Mouse (Mus musculus): ENCODE measurements around the gene Spats2l.
A peak's percentile ranks its signal among the peaks of the same experiment; 100 is the strongest.

Spats2l gene

GRCm38 (mm10) chr1:57889803-57890202 is 115.8 kb downstream of the Spats2l start:
- no peak for DNase-seq (ENCODE audit: low read depth, low spot score)

GRCm38 (mm10) chr1:57890259-57890902 is 116.4 kb downstream of the Spats2l start:
- no peak for DNase-seq (ENCODE audit: low read depth, low spot score)

DNA sequence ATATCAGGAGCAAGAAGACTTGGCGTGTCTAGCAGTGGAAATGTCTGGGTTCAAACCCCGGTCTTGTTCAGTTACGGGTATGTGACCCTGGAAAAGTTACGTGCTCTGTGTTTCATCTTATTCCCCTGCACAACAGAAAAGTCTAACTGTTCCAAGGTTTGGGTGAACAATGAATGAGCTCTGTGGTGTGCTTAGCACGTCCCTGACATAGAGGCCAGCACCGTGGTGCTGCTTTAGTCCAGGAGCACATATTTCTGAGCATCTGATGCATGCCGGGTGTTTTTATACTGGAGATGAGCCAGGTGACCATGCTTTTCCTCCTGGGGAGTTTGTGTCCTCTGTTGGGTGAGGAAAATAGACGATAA is 116.9 kb downstream of the Spats2l start:
- DNase-seq (ENCODE audit: low read depth, low spot score) = no peak

- DNase-seq (ENCODE audit: low read depth, low spot score) = no peak
Measured at GRCm38 (mm10) chr1:57901494-57901893, 127.5 kb downstream of the Spats2l start.

DNA sequence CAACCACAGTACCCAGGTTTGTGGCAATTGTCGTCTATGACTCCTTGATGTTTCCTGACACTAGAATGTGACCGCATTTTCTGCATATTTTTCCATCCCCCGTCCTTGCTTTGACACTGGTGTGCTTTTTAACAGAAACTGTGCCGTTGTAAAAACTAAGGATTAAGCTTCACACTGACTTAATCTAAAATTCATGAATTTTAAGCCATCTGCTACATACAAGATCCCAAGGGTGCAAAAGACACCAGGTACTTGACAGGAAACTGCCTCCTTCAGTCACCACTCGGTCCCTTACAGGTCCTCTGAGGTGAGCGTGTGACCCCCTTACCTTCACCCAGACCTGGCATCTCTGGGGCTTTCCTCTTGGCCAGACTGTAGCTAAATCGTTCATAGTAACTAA is 129.8 kb downstream of the Spats2l start:
- DNase-seq (ENCODE audit: low read depth, low spot score) = no peak

DNA sequence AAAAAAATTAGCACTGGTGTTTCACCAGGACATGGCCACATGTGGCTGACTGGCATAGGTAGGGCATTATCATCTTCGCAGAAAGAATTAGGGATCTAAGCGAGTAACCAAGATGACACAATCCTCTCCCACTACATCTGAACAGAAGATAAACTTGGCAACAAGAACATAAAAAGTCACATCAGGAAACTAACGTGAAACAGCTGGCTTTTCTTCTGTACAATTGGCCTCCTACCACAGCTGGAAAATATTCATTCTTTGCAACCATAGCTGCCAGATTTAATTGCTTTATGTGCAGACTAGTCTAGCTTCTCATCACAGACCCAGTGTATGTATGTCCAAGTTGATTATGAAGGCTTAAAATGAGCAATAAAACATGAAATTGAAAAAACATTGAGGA is 131.9 kb downstream of the Spats2l start:
- peak; percentile 27 for DNase-seq (ENCODE audit: low read depth, low spot score)

GRCm38 (mm10) chr1:57906312-57906711 is 132.3 kb downstream of the Spats2l start:
- no peak for DNase-seq (ENCODE audit: low read depth, low spot score)

DNA sequence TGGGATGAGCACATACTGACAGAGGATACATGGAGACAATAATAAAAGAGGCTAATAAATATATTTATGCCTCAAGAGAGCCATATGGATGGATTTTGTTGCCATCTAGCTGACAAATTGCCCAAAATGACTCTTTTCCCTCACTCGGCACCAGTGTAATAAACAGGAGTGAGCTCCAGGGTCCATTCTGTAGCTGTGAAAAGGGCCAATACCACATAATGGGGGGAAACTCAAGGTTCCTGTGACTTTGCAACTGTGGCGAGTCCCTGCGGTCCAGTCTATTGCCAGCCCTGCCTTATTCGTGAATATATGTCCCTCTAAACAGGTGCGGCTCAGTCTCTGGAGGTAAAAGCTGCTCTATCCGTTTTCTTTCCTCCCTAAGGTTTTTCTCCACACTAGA is 137.6 kb downstream of the Spats2l start:
- DNase-seq (ENCODE audit: low read depth, low spot score) = no peak

- no peak for DNase-seq (ENCODE audit: low read depth, low spot score)
Measured at GRCm38 (mm10) chr1:57917342-57917741, 143.4 kb downstream of the Spats2l start.

DNA sequence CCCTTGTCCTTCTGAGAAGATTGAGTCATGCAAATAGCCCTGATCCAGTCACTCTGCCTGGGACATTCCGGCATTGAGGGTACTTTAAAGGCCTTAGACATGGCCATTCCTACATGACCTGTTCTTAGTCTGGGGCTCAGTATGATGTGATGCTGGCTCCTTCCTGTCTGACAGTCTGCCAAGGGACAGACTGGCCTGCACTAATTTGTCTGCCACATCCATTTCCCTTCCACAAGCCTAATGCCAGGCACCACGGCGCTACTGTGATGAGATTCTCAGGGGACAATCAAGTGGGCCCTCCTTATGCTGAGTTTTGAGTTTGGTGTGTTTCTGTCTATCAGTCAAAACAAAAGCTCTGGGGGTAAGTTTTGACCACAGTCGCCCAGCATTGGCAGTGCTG is 144.6 kb downstream of the Spats2l start:
- no peak for DNase-seq (ENCODE audit: low read depth, low spot score)

GRCm38 (mm10) chr1:57934287-57934686 is 160.3 kb downstream of the Spats2l start:
- DNase-seq (ENCODE audit: low read depth, low spot score) = no peak

- DNase-seq (ENCODE audit: low read depth, low spot score) = no peak
Measured at GRCm38 (mm10) chr1:57940691-57941090, 166.7 kb downstream of the Spats2l start.

DNA sequence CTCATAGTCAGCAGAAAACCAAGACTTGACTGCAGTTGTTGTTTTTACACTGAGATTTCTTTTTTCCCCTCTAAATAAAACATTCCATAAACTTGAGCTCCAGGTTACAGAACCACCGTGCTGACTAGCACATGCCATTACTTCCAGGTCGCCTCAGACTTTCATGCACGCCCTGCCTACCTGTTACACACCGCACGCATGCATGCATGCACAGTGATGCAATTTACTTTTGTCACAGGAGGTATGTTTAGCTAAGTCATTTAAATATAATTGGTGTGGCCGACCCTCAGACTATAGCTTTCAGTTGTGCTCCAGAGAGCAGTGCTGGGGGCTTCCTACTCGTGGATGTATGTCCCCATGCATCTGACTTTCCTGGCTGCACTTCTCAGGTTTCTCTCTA is 167.1 kb downstream of the Spats2l start:
- no peak for DNase-seq (ENCODE audit: low read depth, low spot score)

DNA sequence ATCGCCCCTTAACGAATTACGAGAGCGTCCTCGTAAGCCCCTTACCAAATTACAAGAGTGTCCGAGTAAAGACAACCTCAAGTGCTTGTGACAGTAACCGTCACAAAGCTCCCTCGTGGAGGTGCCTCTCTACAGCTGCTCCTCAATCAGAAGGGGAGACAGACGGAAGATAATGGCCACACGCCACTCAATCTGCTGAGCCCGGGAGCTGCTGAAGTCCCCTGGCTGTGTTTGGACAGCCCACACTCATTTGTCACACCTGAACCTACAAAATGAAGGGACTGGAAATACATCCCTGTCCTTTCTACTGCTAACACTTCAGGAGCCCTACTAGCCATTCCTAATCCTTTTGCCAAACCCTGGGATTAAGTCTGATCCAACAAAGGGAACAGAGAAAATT is 167.8 kb downstream of the Spats2l start:
- DNase-seq (ENCODE audit: low read depth, low spot score) = no peak

- no peak for DNase-seq (ENCODE audit: low read depth, low spot score)
Measured at GRCm38 (mm10) chr1:57942215-57942614, 168.3 kb downstream of the Spats2l start.

GRCm38 (mm10) chr1:57947552-57948347 is 173.8 kb downstream of the Spats2l start:
- no peak for DNase-seq (ENCODE audit: low read depth, low spot score)

DNA sequence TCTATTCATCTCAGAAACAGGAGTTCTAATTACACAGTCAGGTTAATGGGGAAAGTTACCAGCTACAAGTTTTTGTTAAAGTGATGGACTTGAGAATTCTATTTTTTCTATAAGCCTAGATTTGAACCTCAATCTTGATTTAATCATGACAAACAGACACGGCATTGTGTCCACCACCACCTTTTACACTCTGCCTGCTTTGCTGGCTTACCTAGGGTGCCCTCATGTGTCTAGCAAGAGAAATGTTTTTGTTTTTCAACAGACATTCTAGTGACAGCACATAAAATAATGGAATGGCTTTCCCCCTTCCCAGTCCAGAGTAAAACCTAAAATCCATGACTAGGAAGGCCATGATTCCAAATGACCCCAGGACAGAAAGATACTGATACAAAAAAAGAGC is 175.2 kb downstream of the Spats2l start:
- DNase-seq (ENCODE audit: low read depth, low spot score) = no peak

DNA sequence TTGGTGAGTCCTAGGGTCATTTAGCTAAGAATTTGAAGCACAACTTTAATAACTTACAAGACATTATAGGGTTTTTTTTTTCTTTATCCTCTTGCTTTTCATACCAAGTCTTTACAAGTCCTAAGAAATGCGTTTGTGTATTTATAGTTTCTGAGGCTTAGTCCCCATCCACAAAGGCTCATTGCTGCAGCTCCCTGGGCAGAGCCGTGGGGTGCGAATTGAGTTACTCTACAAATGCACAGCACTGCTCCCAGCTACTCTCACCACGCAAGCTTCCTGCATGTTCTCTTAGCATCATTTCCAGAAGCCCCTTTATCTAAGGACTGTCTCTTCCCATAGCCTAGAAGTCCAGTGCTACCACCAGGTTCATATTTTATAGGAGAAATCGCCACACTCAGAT is 175.8 kb downstream of the Spats2l start:
- DNase-seq (ENCODE audit: low read depth, low spot score) = no peak

- no peak for DNase-seq (ENCODE audit: low read depth, low spot score)
Measured at GRCm38 (mm10) chr1:57952509-57952908, 178.5 kb downstream of the Spats2l start.

- no peak for DNase-seq (ENCODE audit: low read depth, low spot score)
Measured at GRCm38 (mm10) chr1:57953586-57954375, 179.8 kb downstream of the Spats2l start.

DNA sequence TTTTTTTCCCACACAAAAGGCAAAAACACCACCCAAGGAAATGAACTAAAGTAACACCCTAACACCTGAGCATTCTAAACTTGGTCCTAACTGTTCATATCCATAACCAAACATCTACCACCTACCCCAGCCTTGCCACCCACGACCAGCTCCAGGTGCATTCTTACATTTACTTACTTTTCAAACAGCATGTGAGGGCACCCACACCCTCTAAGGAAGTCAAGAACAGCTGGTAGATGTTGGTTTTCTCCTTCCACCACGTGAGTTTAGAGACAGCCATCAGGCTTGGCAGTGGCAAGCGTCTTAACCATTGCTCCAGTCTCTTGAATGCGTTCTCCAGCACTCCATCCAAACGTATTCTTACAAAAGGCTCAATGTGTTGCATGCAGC is 180.4 kb downstream of the Spats2l start:
- no peak for DNase-seq (ENCODE audit: low read depth, low spot score)

DNA sequence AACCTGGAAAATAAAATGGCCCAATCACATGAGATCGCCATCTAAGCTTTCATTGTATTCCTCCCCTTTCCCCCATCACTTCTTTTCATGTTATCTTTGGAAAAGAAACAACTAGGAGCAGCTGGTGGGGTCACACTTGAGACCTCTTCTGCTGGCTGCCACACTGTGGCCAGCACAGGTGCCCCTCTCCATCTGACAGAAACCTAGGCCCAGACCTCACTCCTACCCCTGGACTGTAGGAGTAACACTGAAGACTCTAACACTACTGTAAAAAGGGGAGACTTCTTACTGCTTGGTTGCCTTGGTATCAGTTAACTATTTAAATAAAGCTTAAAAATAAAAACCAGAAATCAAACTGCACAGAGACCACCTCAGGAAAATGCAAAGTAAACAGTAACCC is 181.8 kb downstream of the Spats2l start:
- DNase-seq (ENCODE audit: low read depth, low spot score) = no peak
